ENCODE assay signal across 18 mouse cellular contexts in genomic region chr17:26023181-26023580, GRCm38 (mm10).
"Had no signal": no experiment of that assay in that cellular context is flagged by ENCODE, and none has a peak within 500 bp of the region (broad histone marks: within the 10 kb centered on the region; RNA-seq: fewer than 3 reads in every experiment).

No protein-coding gene starts in this region.

- H3K36me3 ChIP-seq: liver, embryonic 13.5 days; stomach, embryonic 15.5 days had no signal

- H3K9me3 ChIP-seq: kidney, embryonic 15.5 days; limb, embryonic 13.5 days; liver, embryonic 13.5 days; midbrain, embryonic 12.5 days; midbrain, embryonic 15.5 days; neural tube, embryonic 12.5 days; stomach, embryonic 15.5 days had no signal

- H3K4me3 ChIP-seq: kidney, embryonic 15.5 days; limb, embryonic 13.5 days; liver, embryonic 13.5 days; midbrain, embryonic 12.5 days; midbrain, embryonic 15.5 days; neural tube, embryonic 12.5 days; stomach, embryonic 15.5 days had no signal

- DNase-seq: kidney, postnatal 4 days; left cerebral cortex, postnatal 4 days; liver, embryonic 13.5 days; lung, embryonic 14.5 days; lung, postnatal 10 days; retina, postnatal 1 day; right cerebral cortex, postnatal 25 days; spleen, adult 18-20 months; thymus, adult 18-20 months; thymus, postnatal 36 days had no signal

- H3K9ac ChIP-seq: kidney, embryonic 15.5 days; limb, embryonic 13.5 days; liver, embryonic 13.5 days; lung, embryonic 14.5 days; midbrain, embryonic 12.5 days; midbrain, embryonic 15.5 days; neural tube, embryonic 12.5 days; stomach, embryonic 15.5 days had no signal

- H3K4me2 ChIP-seq: kidney, embryonic 15.5 days; limb, embryonic 13.5 days; liver, embryonic 13.5 days; lung, embryonic 14.5 days; midbrain, embryonic 12.5 days; midbrain, embryonic 15.5 days; neural tube, embryonic 12.5 days; stomach, embryonic 15.5 days had no signal

- ATAC-seq: intestine, postnatal 0 days; midbrain, embryonic 15.5 days had no signal

- H3K27me3 ChIP-seq: kidney, embryonic 15.5 days; limb, embryonic 13.5 days; liver, embryonic 13.5 days; midbrain, embryonic 12.5 days; midbrain, embryonic 15.5 days; neural tube, embryonic 12.5 days; stomach, embryonic 15.5 days had no signal

- H3K4me1 ChIP-seq: midbrain, embryonic 12.5 days; midbrain, embryonic 15.5 days; neural tube, embryonic 12.5 days; stomach, embryonic 15.5 days had no signal

- H3K27ac ChIP-seq: limb, embryonic 13.5 days; liver, embryonic 13.5 days; macrophage; midbrain, embryonic 12.5 days; midbrain, embryonic 15.5 days; neural tube, embryonic 12.5 days; stomach, embryonic 15.5 days had no signal
